Mouse (Mus musculus) forebrain, embryonic 12.5 days (tissue): ENCODE data around the gene Rmi2. TPM values are rescaled to one million over a fixed set of nuclear protein-coding genes. Genes with fewer than 3 reads are reported as not detected.

Source experiments
- polyA plus RNA-seq: library from polyadenylated mRNA; unstranded; fragments of >200 nt; fragmentation: Nextera tagmentation; extraction: Ambion mirVana; gene quantifications from 2 replicates; pipeline ENCODE4 v1.2.1, GENCODE M21; 2016

Gene Rmi2
- polyA plus RNA-seq, 1 experiment from 2014 or later: 4.0 TPM

Other genes starting within 250 kb of the Rmi2 start
- gene Socs1, start 49.5 kb upstream of the Rmi2 start, polyA plus RNA-seq: 2.2 and 2.6 TPM in 2 replicates
- gene Tnp2, start 46.4 kb upstream of the Rmi2 start, polyA plus RNA-seq: not detected in 2 replicates
- gene Prm3, start 44.1 kb upstream of the Rmi2 start, polyA plus RNA-seq: not detected in 2 replicates
- gene Prm2, start 38.9 kb upstream of the Rmi2 start, polyA plus RNA-seq: not detected in 2 replicates
- gene Prm1, start 29.2 kb upstream of the Rmi2 start, polyA plus RNA-seq: not detected in 2 replicates
- not detected in 2 replicates for gene Gm11172, start 22.1 kb upstream of the Rmi2 start, polyA plus RNA-seq
- 102 and 104 TPM in 2 replicates for gene Snn, start 225.9 kb downstream of the Rmi2 start, polyA plus RNA-seq
- gene Litaf, start 231.1 kb downstream of the Rmi2 start, polyA plus RNA-seq: 50.7 and 53.6 TPM in 2 replicates